Mouse (Mus musculus) forebrain, embryonic 15.5 days (tissue): ENCODE measurements around the gene Ankfy1. TPM values are rescaled to one million over a fixed set of nuclear protein-coding genes. Genes with fewer than 3 reads are reported as not detected.
"Not testable (repeated sequence)": the region's sequence is repeated elsewhere in the genome, so short reads cannot be mapped to it uniquely, and the experiment has no call there.

Source experiments
- ATAC-seq: fragments of 200-750 bp; cut with Nextera tagmentation; replicated peaks from 2 replicates; pipeline ENCODE4 v1.8.0; 2017; ENCODE audit warnings: mild to moderate bottlenecking, moderate TSS enrichment, moderate library complexity
- H3K27ac ChIP-seq: fragments of 300-500 bp; sonication (generic); replicated peaks from 2 replicates; pipeline ENCODE4 v1.5.1; 2015; ENCODE audit warnings: mild to moderate bottlenecking, inconsistent platforms
- H3K27me3 ChIP-seq: fragments of 300-500 bp; sonication (generic); 2 replicates; pipeline ENCODE4 v1.6.1; 2015; ENCODE audit warnings: inconsistent platforms
- H3K36me3 ChIP-seq: fragments of 300-500 bp; sonication (generic); 2 replicates; pipeline ENCODE4 v1.6.1; 2015; ENCODE audit warnings: mild to moderate bottlenecking, inconsistent platforms
- H3K4me1 ChIP-seq: fragments of 300-500 bp; sonication (generic); 2 replicates; pipeline ENCODE4 v1.6.1; 2015; ENCODE audit warnings: inconsistent platforms
- H3K4me2 ChIP-seq: fragments of 300-500 bp; sonication (generic); replicated peaks from 2 replicates; pipeline ENCODE4 v1.6.1; 2015; ENCODE audit warnings: mild to moderate bottlenecking, inconsistent platforms
- H3K4me3 ChIP-seq: fragments of 300-500 bp; sonication (generic); 2 replicates; pipeline ENCODE4 v1.5.1; 2015; ENCODE audit warnings: mild to moderate bottlenecking, inconsistent platforms
- H3K9ac ChIP-seq: fragments of 300-500 bp; sonication (generic); replicated peaks from 2 replicates; pipeline ENCODE4 v1.6.1; 2015; ENCODE audit warnings: mild to moderate bottlenecking, inconsistent platforms
- H3K9me3 ChIP-seq: fragments of 300-500 bp; sonication (generic); 2 replicates; pipeline ENCODE4 v1.6.1; 2016; ENCODE audit warnings: inconsistent platforms
- WGBS: fragments of 180-500 bp; shearing (Covaris S2); methylation state at CpG from one replicate; pipeline ENCODE4 v1.1.7; 2015; ENCODE audit warnings: mixed read lengths; 5-methylcytosine and 5-hydroxymethylcytosine counted together
- polyA plus RNA-seq: library from polyadenylated mRNA; unstranded; fragments of >200 nt; fragmentation: Nextera tagmentation; extraction: Ambion mirVana; gene quantifications from 2 replicates; pipeline ENCODE4 v1.2.1, GENCODE M21; 2015

The Ankfy1 gene
- polyA plus RNA-seq, 1 experiment from 2014 or later, result 27.1 TPM

DNA sequence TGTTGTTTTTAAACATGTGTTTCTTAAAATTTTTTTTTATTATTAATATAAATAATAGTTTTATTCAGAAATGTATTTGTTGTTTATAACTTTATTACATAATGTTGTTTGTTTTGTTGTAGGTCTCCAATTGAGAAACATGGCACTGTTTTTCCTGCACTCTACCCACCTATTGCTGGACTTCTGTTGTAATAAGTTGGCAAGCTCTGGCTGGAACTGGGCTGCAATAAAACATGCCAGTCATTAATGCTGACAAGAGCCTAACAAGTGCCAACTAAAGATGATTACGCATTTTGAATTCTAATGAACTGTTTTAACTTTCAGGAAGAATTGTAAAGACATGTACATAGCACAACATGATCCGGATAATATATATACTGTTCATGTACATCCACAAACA is 6.4 kb upstream of the Ankfy1 start:
- WGBS, result 84% methylated on average over 2 of the region's 2 CpGs

DNA sequence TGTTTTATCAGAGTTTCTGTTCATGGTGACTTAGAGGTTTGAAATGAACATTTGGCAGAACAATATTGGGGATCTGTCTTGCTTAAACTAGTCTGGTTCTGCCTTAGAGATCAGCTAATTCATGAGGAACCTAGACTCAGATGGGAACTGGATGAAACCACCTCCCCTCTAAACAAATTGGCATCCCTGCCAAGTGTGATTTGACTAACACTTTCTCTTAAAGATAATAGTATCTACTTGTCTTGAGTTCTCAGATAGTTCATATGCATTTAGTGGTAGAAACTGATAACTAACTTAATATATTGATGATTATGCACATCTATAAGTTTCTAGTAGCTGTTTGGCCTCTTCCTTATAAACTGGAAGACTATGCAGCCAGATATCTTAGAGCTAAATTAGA is 3.1 kb upstream of the Ankfy1 start:
- Histone ChIP-seq H3K4me1 (peaks cover 18% of the 10 kb centered on the region), H3K4me3 (no peak overlapping the region), H3K27ac (no peak overlapping the region), H3K9me3 (no peaks in the 10 kb centered on the region), H3K4me2 (no peak overlapping the region), H3K9ac (no peak overlapping the region), H3K36me3 (peaks cover 5% of the 10 kb centered on the region; the same call in 1 of the 2 replicates), H3K27me3 (no peaks in the 10 kb centered on the region)
- no peak for ATAC-seq

More for the DNA sequence above, 6.4 kb upstream of the Ankfy1 start:
- no peak overlapping the region for H3K27ac ChIP-seq
- H3K27me3 ChIP-seq, result no peaks in the 10 kb centered on the region
- H3K4me2 ChIP-seq, result no peak overlapping the region
- no peak for ATAC-seq
- H3K36me3 ChIP-seq, result peaks cover 9% of the 10 kb centered on the region
- H3K9me3 ChIP-seq, result no peaks in the 10 kb centered on the region
- no peak overlapping the region for H3K9ac ChIP-seq
- no peak overlapping the region for H3K4me3 ChIP-seq
- no peaks in the 10 kb centered on the region for H3K4me1 ChIP-seq

GRCm38 (mm10) chr11:72688242-72688641 is 1.6 kb upstream of the Ankfy1 start:
- 8% methylated on average over 5 of the region's 5 CpGs for WGBS
- Histone ChIP-seq H3K9me3 (no peaks in the 10 kb centered on the region), H3K36me3 (peaks cover 5% of the 10 kb centered on the region; the same call in 1 of the 2 replicates), H3K4me2 (no peak overlapping the region), H3K27ac (no peak overlapping the region), H3K4me1 (peaks cover 29% of the 10 kb centered on the region), H3K9ac (no peak overlapping the region), H3K4me3 (no peak overlapping the region), H3K27me3 (no peaks in the 10 kb centered on the region)
- no peak for ATAC-seq

- no peaks in the 10 kb centered on the region for H3K9me3 ChIP-seq
- H3K9ac ChIP-seq, result peak overlapping the region; percentile 17; the same call in 1 of the 2 replicates
- peak overlapping the region; percentile 86 for H3K4me3 ChIP-seq
- H3K36me3 ChIP-seq, result peaks cover 5% of the 10 kb centered on the region; the same call in 1 of the 2 replicates
- no peak overlapping the region for H3K27ac ChIP-seq
- H3K4me1 ChIP-seq, result peaks cover 30% of the 10 kb centered on the region
- peak overlapping the region; percentile 83 for H3K4me2 ChIP-seq
- ATAC-seq, result no peak
- H3K27me3 ChIP-seq, result no peaks in the 10 kb centered on the region
- WGBS, result 77% methylated on average over 3 of the region's 3 CpGs
Measured at GRCm38 (mm10) chr11:72689115-72689514, 691 bp upstream of the Ankfy1 start.

- no peak for ATAC-seq
- no peaks in the 10 kb centered on the region for H3K9me3 ChIP-seq
- no peak overlapping the region for H3K27ac ChIP-seq
- no peaks in the 10 kb centered on the region for H3K27me3 ChIP-seq
- H3K4me2 ChIP-seq, result no peak overlapping the region
- H3K4me3 ChIP-seq, result no peak overlapping the region
- H3K9ac ChIP-seq, result no peak overlapping the region
- WGBS, result 71% methylated on average over 4 of the region's 4 CpGs
- peaks cover 30% of the 10 kb centered on the region for H3K4me1 ChIP-seq
- 0 out of 2 replicates have a peak, but pooled peaks cover under 1% of the 10 kb centered on the region for H3K36me3 ChIP-seq
Measured at GRCm38 (mm10) chr11:72692353-72692752, 2.5 kb downstream of the Ankfy1 start.

- Histone ChIP-seq H3K9me3 (no peaks in the 10 kb centered on the region), H3K4me2 (no peak overlapping the region), H3K9ac (no peak overlapping the region), H3K4me1 (peaks cover 25% of the 10 kb centered on the region), H3K36me3 (peaks cover 7% of the 10 kb centered on the region; the same call in 1 of the 2 replicates), H3K4me3 (no peak overlapping the region), H3K27ac (no peak overlapping the region), H3K27me3 (no peaks in the 10 kb centered on the region)
- WGBS, result 91% methylated on average over 3 of the region's 3 CpGs
- ATAC-seq, result no peak
Measured at GRCm38 (mm10) chr11:72695025-72695424, 5.2 kb downstream of the Ankfy1 start.

- Histone ChIP-seq H3K9me3 (no peaks in the 10 kb centered on the region), H3K4me2 (no peak overlapping the region), H3K4me3 (no peak overlapping the region), H3K4me1 (peaks cover 14% of the 10 kb centered on the region), H3K9ac (no peak overlapping the region), H3K27me3 (no peaks in the 10 kb centered on the region), H3K27ac (no peak overlapping the region), H3K36me3 (peaks cover 7% of the 10 kb centered on the region; the same call in 1 of the 2 replicates)
- WGBS, result 89% methylated on average over 2 of the region's 2 CpGs
- no peak for ATAC-seq
Measured at GRCm38 (mm10) chr11:72696368-72696971, 6.7 kb downstream of the Ankfy1 start.

DNA sequence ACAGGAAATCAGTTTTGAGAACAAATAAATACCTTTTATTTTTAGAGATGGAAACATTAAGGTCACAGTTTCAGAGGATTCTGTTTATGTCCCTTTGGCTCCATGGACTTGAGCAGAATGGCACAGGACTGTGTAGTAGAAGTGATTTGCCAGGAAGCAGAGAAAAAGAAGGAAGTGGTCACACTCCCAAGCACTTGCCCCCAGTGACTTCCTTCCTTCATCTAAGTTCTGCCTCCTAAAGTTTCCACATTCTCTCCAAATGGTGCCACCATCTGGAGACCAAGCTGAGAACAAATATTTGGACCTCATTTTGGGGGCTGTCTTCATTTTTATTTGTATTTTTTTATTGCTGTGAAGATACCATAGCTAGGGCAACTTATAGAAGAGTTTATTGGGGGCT is 7.5 kb downstream of the Ankfy1 start:
- Histone ChIP-seq H3K9me3 (no peaks in the 10 kb centered on the region), H3K27ac (no peak overlapping the region), H3K4me3 (no peak overlapping the region), H3K4me2 (no peak overlapping the region), H3K36me3 (peaks cover 7% of the 10 kb centered on the region; the same call in 1 of the 2 replicates), H3K27me3 (no peaks in the 10 kb centered on the region), H3K9ac (no peak overlapping the region), H3K4me1 (peaks cover 6% of the 10 kb centered on the region)
- ATAC-seq, result no peak

- 90% methylated on average over 2 of the region's 2 CpGs for WGBS
- not testable (repeated sequence) for H3K9me3 ChIP-seq, ATAC-seq, H3K4me3 ChIP-seq, H3K36me3 ChIP-seq, H3K9ac ChIP-seq, H3K27ac ChIP-seq, H3K27me3 ChIP-seq, H3K4me2 ChIP-seq, H3K4me1 ChIP-seq
Measured at GRCm38 (mm10) chr11:72705111-72705510, 15.3 kb downstream of the Ankfy1 start.

- WGBS, result 87% methylated on average over 5 of the region's 5 CpGs
Measured at GRCm38 (mm10) chr11:72712721-72713120, 22.9 kb downstream of the Ankfy1 start.

GRCm38 (mm10) chr11:72718161-72718560 is 28.4 kb downstream of the Ankfy1 start:
- H3K27ac ChIP-seq, result no peak overlapping the region
- H3K9ac ChIP-seq, result no peak overlapping the region
- WGBS, result 87% methylated on average over 3 of the region's 3 CpGs
- no peaks in the 10 kb centered on the region for H3K27me3 ChIP-seq
- H3K4me2 ChIP-seq, result no peak overlapping the region
- H3K9me3 ChIP-seq, result no peaks in the 10 kb centered on the region
- ATAC-seq, result no peak
- no peak overlapping the region for H3K4me3 ChIP-seq
- no peaks in the 10 kb centered on the region for H3K4me1 ChIP-seq
- H3K36me3 ChIP-seq, result peaks cover 25% of the 10 kb centered on the region

More at GRCm38 (mm10) chr11:72712721-72713120, 22.9 kb downstream of the Ankfy1 start:
- H3K9me3 ChIP-seq, result no peaks in the 10 kb centered on the region
- ATAC-seq, result no peak
- H3K9ac ChIP-seq, result no peak overlapping the region
- no peak overlapping the region for H3K4me2 ChIP-seq
- H3K4me3 ChIP-seq, result no peak overlapping the region
- H3K27me3 ChIP-seq, result no peaks in the 10 kb centered on the region
- peaks cover 28% of the 10 kb centered on the region for H3K36me3 ChIP-seq
- H3K27ac ChIP-seq, result no peak overlapping the region
- H3K4me1 ChIP-seq, result no peaks in the 10 kb centered on the region

- WGBS, result 36% methylated on average over 2 of the region's 2 CpGs
- no peak overlapping the region for H3K9ac ChIP-seq
- no peak overlapping the region for H3K4me2 ChIP-seq
- no peak overlapping the region for H3K4me3 ChIP-seq
- H3K27me3 ChIP-seq, result no peaks in the 10 kb centered on the region
- no peak for ATAC-seq
- H3K36me3 ChIP-seq, result peaks cover 16% of the 10 kb centered on the region; the same call in 1 of the 2 replicates
- no peak overlapping the region for H3K27ac ChIP-seq
- no peaks in the 10 kb centered on the region for H3K4me1 ChIP-seq
- no peaks in the 10 kb centered on the region for H3K9me3 ChIP-seq
Measured at GRCm38 (mm10) chr11:72723165-72723564, 33.4 kb downstream of the Ankfy1 start.

DNA sequence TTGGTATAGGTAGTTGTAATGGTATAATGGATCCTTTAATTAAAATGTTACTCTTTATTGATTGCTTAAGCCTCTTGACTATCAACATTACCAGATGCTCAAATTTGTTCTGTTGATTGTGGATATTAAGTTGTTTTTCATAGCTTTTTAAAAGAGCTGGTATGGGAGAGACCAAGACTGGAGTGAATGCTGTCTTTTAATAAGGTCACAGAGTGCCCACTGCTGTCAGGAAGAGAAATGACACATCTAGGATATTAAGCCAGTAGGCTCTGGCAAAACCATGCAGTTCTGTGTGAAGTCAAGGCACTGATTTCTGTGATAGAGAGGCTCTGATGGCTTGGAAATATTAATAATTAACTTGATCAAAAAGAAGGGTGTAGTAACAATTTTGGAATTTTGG is 34.1 kb downstream of the Ankfy1 start:
- ATAC-seq, result no peak
- Histone ChIP-seq H3K27ac (no peak overlapping the region), H3K4me2 (no peak overlapping the region), H3K36me3 (peaks cover 20% of the 10 kb centered on the region), H3K4me3 (no peak overlapping the region), H3K4me1 (no peaks in the 10 kb centered on the region), H3K9me3 (no peaks in the 10 kb centered on the region), H3K27me3 (no peaks in the 10 kb centered on the region), H3K9ac (no peak overlapping the region)
